Comparison of ENCODE assay signal across 8 mouse cellular contexts in genomic region chr1:171113873-171114299, GRCm38 (mm10). TPM values are rescaled to one million over a fixed set of nuclear protein-coding genes. Genes with fewer than 3 reads are reported as not detected.
DNase-seq lines count a peak whose midpoint lies in the region; ATAC-seq lines count a peak whose summit lies in the region.

TSS of gene Cfap126 (plus strand) at chr1:171113918.

- peak within 1 kb of the TSS; percentile 47 to 73 for H3K4me3 ChIP-seq in heart, embryonic 14.5 days (ENCODE audit: control insufficient read depth in 1 of 2, insufficient read depth in 1 of 2, low read depth in 1 of 2, low read length in 2 of 2)
- peak within 1 kb of the TSS; percentile 61 for H3K4me3 ChIP-seq in liver, embryonic 13.5 days (replicated peaks)
- peak within 1 kb of the TSS; percentile 42 for H3K4me3 ChIP-seq in stomach, embryonic 14.5 days (ENCODE audit: low read depth, low read length)

- H3K27me3 ChIP-seq in heart, embryonic 14.5 days (ENCODE audit: control insufficient read depth, insufficient read depth, low read length): no peaks in the 10 kb centered on the region
- H3K27me3 ChIP-seq in liver, embryonic 13.5 days: no peaks in the 10 kb centered on the region
- H3K27me3 ChIP-seq in stomach, embryonic 14.5 days (ENCODE audit: control insufficient read depth, insufficient read depth, low read length): no peaks in the 10 kb centered on the region

- peaks cover 4 to 5% of the 10 kb centered on the region in 2 experiments for H3K4me1 ChIP-seq in heart, embryonic 14.5 days (ENCODE audit: control insufficient read depth in 2 of 2, insufficient read depth in 2 of 2, low read length in 2 of 2)
- H3K4me1 ChIP-seq in liver, embryonic 13.5 days (replicated peaks): peaks cover 74% of the 10 kb centered on the region
- H3K4me1 ChIP-seq in stomach, embryonic 14.5 days (ENCODE audit: control insufficient read depth, insufficient read depth, low read length): 0 out of 2 replicates have a peak, but pooled peaks cover 6% of the 10 kb centered on the region

- peak within 1 kb of the TSS; percentile 85 to 87 for H3K27ac ChIP-seq in heart, embryonic 14.5 days (replicated peaks in 1 of 2; ENCODE audit: control insufficient read depth in 1 of 2, insufficient read depth in 1 of 2, low read depth in 2 of 2, low read length in 2 of 2)
- peak within 1 kb of the TSS; percentile 67 for H3K27ac ChIP-seq in liver, embryonic 13.5 days
- H3K27ac ChIP-seq in stomach, embryonic 14.5 days (ENCODE audit: low read length): peak within 1 kb of the TSS; percentile 70

- peak; percentile 66 for DNase-seq in CD4-positive helper T cell, adult 2 months (ENCODE audit: low read depth, low spot score)
- DNase-seq in brain, adult 2 months (ENCODE audit: low read depth, low spot score): peak; percentile 90
- peak; percentile 86 for DNase-seq in kidney, postnatal 10 days
- peak; percentile 66 for DNase-seq in liver, embryonic 13.5 days
- peak; percentile 48 for DNase-seq in naive thymus-derived CD4-positive, alpha-beta T cell, adult 2 months (ENCODE audit: low read depth)

- H3K9ac ChIP-seq in heart, embryonic 14.5 days (ENCODE audit: low read length): peak within 1 kb of the TSS; percentile 80
- peak within 1 kb of the TSS; percentile 73 for H3K9ac ChIP-seq in liver, embryonic 13.5 days
- H3K9ac ChIP-seq in stomach, embryonic 14.5 days (replicated peaks; ENCODE audit: low read depth, low read length): peak within 1 kb of the TSS; percentile 45

- no peaks in the 10 kb centered on the region for H3K9me3 ChIP-seq in heart, embryonic 14.5 days (ENCODE audit: control insufficient read depth, low read length)
- H3K9me3 ChIP-seq in liver, embryonic 13.5 days (replicated peaks): no peaks in the 10 kb centered on the region
- no peaks in the 10 kb centered on the region for H3K9me3 ChIP-seq in stomach, embryonic 14.5 days (ENCODE audit: control insufficient read depth, low read depth, low read length)

- peak within 1 kb of the TSS; percentile 78 for H3K4me2 ChIP-seq in heart, embryonic 14.5 days (ENCODE audit: low read length)
- peak within 1 kb of the TSS; percentile 87 for H3K4me2 ChIP-seq in liver, embryonic 13.5 days
- peak within 1 kb of the TSS; percentile 60 for H3K4me2 ChIP-seq in stomach, embryonic 14.5 days (replicated peaks; ENCODE audit: low read depth, low read length)

- peak; percentile 75 for ATAC-seq in erythroid progenitor cell, adult 5-6 weeks (replicated peaks; ENCODE audit: low FRiP score, poor library complexity, severe bottlenecking)
- peak; percentile 59 for ATAC-seq in heart, embryonic 14.5 days (ENCODE audit: insufficient number of reproducible peaks, insufficient read depth, low FRiP score, low read depth)
- ATAC-seq in liver, embryonic 13.5 days (ENCODE audit: low read depth): peak; percentile 49
- peak; percentile 34; the same call in 1 of the 2 replicates for ATAC-seq in stomach, embryonic 14.5 days (ENCODE audit: insufficient number of reproducible peaks, insufficient read depth, low FRiP score, low read depth)

- no peaks in the 10 kb centered on the region for H3K36me3 ChIP-seq in heart, embryonic 14.5 days (ENCODE audit: control insufficient read depth, insufficient read depth, low read length)
- no peaks in the 10 kb centered on the region for H3K36me3 ChIP-seq in liver, embryonic 13.5 days
- H3K36me3 ChIP-seq in stomach, embryonic 14.5 days (ENCODE audit: control insufficient read depth, insufficient read depth, low read length): no peaks in the 10 kb centered on the region

- WGBS in heart, embryonic 14.5 days: under 1% methylated on average over 24 of the region's 24 CpGs
- WGBS in liver, embryonic 13.5 days (ENCODE audit: insufficient replicate concordance): under 1% methylated on average over 24 of the region's 24 CpGs
- under 1% methylated on average over 24 of the region's 24 CpGs for WGBS in stomach, embryonic 14.5 days

RNA-seq across cellular contexts. Expression of gene Cfap126, which starts in this region (rescaled TPM):
- 19.8 TPM in 1 of 2 replicates, not detected in the other for total RNA-seq in erythroid progenitor cell, adult 5-6 weeks (2015; ENCODE audit: low replicate concordance)
- not detected in 2 replicates for total RNA-seq in erythroid progenitor cell, adult 5-6 weeks (2017; ENCODE audit: low replicate concordance)
- polyA plus RNA-seq in heart, embryonic 14.5 days (2014; fragmentation: Nextera tagmentation; extraction: Ambion mirVana): 3.0 and 4.7 TPM in 2 replicates
- polyA plus RNA-seq in liver, embryonic 13.5 days (2015; fragmentation: Nextera tagmentation; extraction: Ambion mirVana): 1.8 and 2.5 TPM in 2 replicates
- polyA plus RNA-seq in stomach, embryonic 14.5 days (2014; fragmentation: Nextera tagmentation; extraction: Ambion mirVana): 2.6 and 2.8 TPM in 2 replicates

Comparison
In these comparisons a context has a peak if more than half of its experiments do, and no peak if none do; other contexts are left out.
1. Peak in every context shown above with its lines: DNase-seq, ATAC-seq, H3K4me3 ChIP-seq and H3K27ac ChIP-seq.